Mouse (Mus musculus) midbrain, embryonic 10.5 days (tissue): ENCODE results near the gene Coq8b. TPM values are rescaled to one million over a fixed set of nuclear protein-coding genes. Genes with fewer than 3 reads are reported as not detected.
A peak's percentile ranks its signal among the peaks of the same experiment; 100 is the strongest.

Source experiments
- DNase-seq: peaks from one replicate; pipeline ENCODE4 v3.0.0-alpha.2; 2017; ENCODE audit warnings: low spot score
- H3K27ac ChIP-seq: fragments of 300-500 bp; sonication (generic); replicated peaks from 2 replicates; pipeline ENCODE4 v1.5.1; 2016; ENCODE audit warnings: mild to moderate bottlenecking
- H3K27me3 ChIP-seq: fragments of 300-500 bp; sonication (generic); 2 replicates; pipeline ENCODE4 v1.6.1; 2016; ENCODE audit warnings: low read depth, mild to moderate bottlenecking; ENCODE audit not compliant: poor library complexity, severe bottlenecking
- H3K36me3 ChIP-seq: fragments of 300-500 bp; sonication (generic); 2 replicates; pipeline ENCODE4 v1.6.1; 2016; ENCODE audit warnings: mild to moderate bottlenecking, moderate library complexity
- H3K4me1 ChIP-seq: fragments of 300-500 bp; sonication (generic); 2 replicates; pipeline ENCODE4 v1.6.1; 2016
- H3K4me3 ChIP-seq: fragments of 300-500 bp; sonication (generic); 2 replicates; pipeline ENCODE4 v1.5.1; 2016; ENCODE audit warnings: mild to moderate bottlenecking, moderate library complexity
- H3K9me3 ChIP-seq: fragments of 300-500 bp; sonication (generic); replicated peaks from 2 replicates; pipeline ENCODE4 v1.6.1; 2016; ENCODE audit warnings: mild to moderate bottlenecking
- WGBS: fragments of 180-500 bp; shearing (Covaris S2); methylation state at CpG from one replicate; pipeline ENCODE4 v1.1.7; 2016; 5-methylcytosine and 5-hydroxymethylcytosine counted together
- polyA plus RNA-seq: library from polyadenylated mRNA; unstranded; fragments of >200 nt; fragmentation: Nextera tagmentation; extraction: Ambion mirVana; gene quantifications from 2 replicates; pipeline ENCODE4 v1.2.1, GENCODE M21; 2016

The Coq8b gene
- polyA plus RNA-seq, 1 experiment from 2014 or later, result 23.1 TPM

- H3K4me1 ChIP-seq, result peaks cover 24% of the 10 kb centered on the region
- WGBS, result 1% methylated on average over 28 of the region's 28 CpGs
- peak overlapping the region; percentile 77 for H3K27ac ChIP-seq
- DNase-seq, result peak; percentile 60
- H3K36me3 ChIP-seq, result peaks cover 26% of the 10 kb centered on the region
- peaks cover 11% of the 10 kb centered on the region for H3K27me3 ChIP-seq
- peak overlapping the region; percentile 41 for H3K4me3 ChIP-seq
- H3K9me3 ChIP-seq, result no peaks in the 10 kb centered on the region
Measured at GRCm38 (mm10) chr7:27284865-27285697, 52.3 kb downstream of the Coq8b start.

GRCm38 (mm10) chr7:27285698-27286066 is 52.9 kb downstream of the Coq8b start:
- Histone ChIP-seq H3K4me1 (peaks cover 24% of the 10 kb centered on the region), H3K36me3 (peaks cover 21% of the 10 kb centered on the region), H3K27ac (peak overlapping the region; percentile 77), H3K27me3 (peaks cover 11% of the 10 kb centered on the region), H3K9me3 (no peaks in the 10 kb centered on the region), H3K4me3 (peak overlapping the region; percentile 41)
- DNase-seq, result peak; percentile 81
- 6% methylated on average over 8 of the region's 8 CpGs for WGBS

GRCm38 (mm10) chr7:27288732-27289131 is 55.9 kb downstream of the Coq8b start:
- H3K27ac ChIP-seq, result no peak overlapping the region
- no peak for DNase-seq
- H3K9me3 ChIP-seq, result no peaks in the 10 kb centered on the region
- peaks cover 13% of the 10 kb centered on the region for H3K4me1 ChIP-seq
- no peak overlapping the region for H3K4me3 ChIP-seq
- H3K27me3 ChIP-seq, result peaks cover 11% of the 10 kb centered on the region
- 83% methylated on average over 7 of the region's 7 CpGs for WGBS
- H3K36me3 ChIP-seq, result no peaks in the 10 kb centered on the region

GRCm38 (mm10) chr7:27290555-27290954 is 57.7 kb downstream of the Coq8b start:
- H3K36me3 ChIP-seq, result no peaks in the 10 kb centered on the region
- no peak overlapping the region for H3K27ac ChIP-seq
- peaks cover 1% of the 10 kb centered on the region for H3K4me1 ChIP-seq
- 66% methylated on average over 2 of the region's 2 CpGs for WGBS
- H3K4me3 ChIP-seq, result no peak overlapping the region
- H3K9me3 ChIP-seq, result no peaks in the 10 kb centered on the region
- no peak for DNase-seq
- no peaks in the 10 kb centered on the region for H3K27me3 ChIP-seq

GRCm38 (mm10) chr7:27291795-27292466 is 59.1 kb downstream of the Coq8b start:
- Histone ChIP-seq H3K36me3 (no peaks in the 10 kb centered on the region), H3K9me3 (0 out of 2 replicates have a peak, but pooled peaks cover 1% of the 10 kb centered on the region), H3K4me1 (no peaks in the 10 kb centered on the region), H3K4me3 (no peak overlapping the region), H3K27ac (no peak overlapping the region), H3K27me3 (no peaks in the 10 kb centered on the region)
- WGBS, result 81% methylated on average over 12 of the region's 12 CpGs
- no peak for DNase-seq

- no peak overlapping the region for H3K4me3 ChIP-seq
- no peaks in the 10 kb centered on the region for H3K36me3 ChIP-seq
- H3K27ac ChIP-seq, result no peak overlapping the region
- H3K27me3 ChIP-seq, result no peaks in the 10 kb centered on the region
- H3K4me1 ChIP-seq, result no peaks in the 10 kb centered on the region
- WGBS, result 87% methylated on average over 4 of the region's 4 CpGs
- no peak for DNase-seq
- 0 out of 2 replicates have a peak, but pooled peaks cover 5% of the 10 kb centered on the region for H3K9me3 ChIP-seq
Measured at GRCm38 (mm10) chr7:27295956-27296355, 63.1 kb downstream of the Coq8b start.

- H3K4me3 ChIP-seq, result no peak overlapping the region
- no peak overlapping the region for H3K27ac ChIP-seq
- WGBS, result 88% methylated on average over 4 of the region's 4 CpGs
- no peaks in the 10 kb centered on the region for H3K27me3 ChIP-seq
- 0 out of 2 replicates have a peak, but pooled peaks cover 5% of the 10 kb centered on the region for H3K9me3 ChIP-seq
- no peaks in the 10 kb centered on the region for H3K4me1 ChIP-seq
- no peak for DNase-seq
- H3K36me3 ChIP-seq, result no peaks in the 10 kb centered on the region
Measured at GRCm38 (mm10) chr7:27296518-27296917, 63.7 kb downstream of the Coq8b start.

GRCm38 (mm10) chr7:27298033-27298610 is 65.3 kb downstream of the Coq8b start:
- Histone ChIP-seq H3K36me3 (no peaks in the 10 kb centered on the region), H3K4me1 (no peaks in the 10 kb centered on the region), H3K27me3 (no peaks in the 10 kb centered on the region), H3K9me3 (0 out of 2 replicates have a peak, but pooled peaks cover 5% of the 10 kb centered on the region), H3K4me3 (no peak overlapping the region), H3K27ac (no peak overlapping the region)
- 89% methylated on average over 16 of the region's 16 CpGs for WGBS
- DNase-seq, result no peak

- Histone ChIP-seq H3K4me3 (no peak overlapping the region), H3K9me3 (0 out of 2 replicates have a peak, but pooled peaks cover 5% of the 10 kb centered on the region), H3K27ac (no peak overlapping the region), H3K27me3 (no peaks in the 10 kb centered on the region), H3K36me3 (no peaks in the 10 kb centered on the region), H3K4me1 (no peaks in the 10 kb centered on the region)
- WGBS, result 92% methylated on average over 6 of the region's 6 CpGs
- no peak for DNase-seq
Measured at GRCm38 (mm10) chr7:27298816-27299215, 66.0 kb downstream of the Coq8b start.

GRCm38 (mm10) chr7:27300351-27300750 is 67.5 kb downstream of the Coq8b start:
- Histone ChIP-seq H3K4me1 (no peaks in the 10 kb centered on the region), H3K36me3 (no peaks in the 10 kb centered on the region), H3K27me3 (no peaks in the 10 kb centered on the region; the same call in 1 of the 2 replicates), H3K4me3 (no peak overlapping the region), H3K27ac (no peak overlapping the region), H3K9me3 (0 out of 2 replicates have a peak, but pooled peaks cover 5% of the 10 kb centered on the region)
- 85% methylated on average over 4 of the region's 4 CpGs for WGBS
- DNase-seq, result no peak

GRCm38 (mm10) chr7:27300801-27301200 is 68.0 kb downstream of the Coq8b start:
- H3K36me3 ChIP-seq, result no peaks in the 10 kb centered on the region
- no peak overlapping the region for H3K4me3 ChIP-seq
- 86% methylated on average over 5 of the region's 5 CpGs for WGBS
- H3K27ac ChIP-seq, result no peak overlapping the region
- H3K9me3 ChIP-seq, result 0 out of 2 replicates have a peak, but pooled peaks cover 5% of the 10 kb centered on the region
- DNase-seq, result no peak
- H3K4me1 ChIP-seq, result no peaks in the 10 kb centered on the region
- no peaks in the 10 kb centered on the region; the same call in 1 of the 2 replicates for H3K27me3 ChIP-seq

GRCm38 (mm10) chr7:27302172-27302571 is 69.3 kb downstream of the Coq8b start:
- Histone ChIP-seq H3K4me1 (peaks cover 8% of the 10 kb centered on the region), H3K9me3 (0 out of 2 replicates have a peak, but pooled peaks cover 1% of the 10 kb centered on the region), H3K27me3 (no peaks in the 10 kb centered on the region; the same call in 1 of the 2 replicates), H3K27ac (no peak overlapping the region), H3K4me3 (no peak overlapping the region), H3K36me3 (no peaks in the 10 kb centered on the region)
- WGBS, result 14% methylated on average over 11 of the region's 11 CpGs
- peak; percentile 70 for DNase-seq
